Mouse (Mus musculus) embryonic facial prominence, embryonic 15.5 days (tissue): ENCODE measurements around the gene Spata1. TPM values are rescaled to one million over a fixed set of nuclear protein-coding genes. Genes with fewer than 3 reads are reported as not detected.
"Not testable (repeated sequence)": the region's sequence is repeated elsewhere in the genome, so short reads cannot be mapped to it uniquely, and the experiment has no call there.

Experiments used
- ATAC-seq: fragments of 200-750 bp; cut with Nextera tagmentation; 2 replicates; pipeline ENCODE4 v1.8.0; 2017; ENCODE audit warnings: low read depth, moderate TSS enrichment; ENCODE audit not compliant: insufficient number of reproducible peaks, low FRiP score, low TSS enrichment
- H3K27ac ChIP-seq: fragments of 300-500 bp; sonication (generic); replicated peaks from 2 replicates; pipeline ENCODE4 v1.5.1; 2015; ENCODE audit warnings: mild to moderate bottlenecking, inconsistent platforms
- H3K27me3 ChIP-seq: fragments of 300-500 bp; sonication (generic); 2 replicates; pipeline ENCODE4 v1.6.1; 2015; ENCODE audit warnings: inconsistent platforms
- H3K36me3 ChIP-seq: fragments of 300-500 bp; sonication (generic); 2 replicates; pipeline ENCODE4 v1.6.1; 2015; ENCODE audit warnings: mild to moderate bottlenecking, inconsistent platforms
- H3K4me1 ChIP-seq: fragments of 300-500 bp; sonication (generic); 2 replicates; pipeline ENCODE4 v1.6.1; 2015; ENCODE audit warnings: inconsistent platforms
- H3K4me2 ChIP-seq: fragments of 300-500 bp; sonication (generic); replicated peaks from 2 replicates; pipeline ENCODE4 v1.6.1; 2015; ENCODE audit warnings: mild to moderate bottlenecking, inconsistent platforms
- H3K4me3 ChIP-seq: fragments of 300-500 bp; sonication (generic); replicated peaks from 2 replicates; pipeline ENCODE4 v1.5.1; 2015; ENCODE audit warnings: mild to moderate bottlenecking, inconsistent platforms
- H3K9ac ChIP-seq: fragments of 300-500 bp; sonication (generic); 2 replicates; pipeline ENCODE4 v1.6.1; 2015; ENCODE audit warnings: inconsistent platforms
- H3K9me3 ChIP-seq: fragments of 300-500 bp; sonication (generic); replicated peaks from 2 replicates; pipeline ENCODE4 v1.6.1; 2016; ENCODE audit warnings: inconsistent platforms
- WGBS: fragments of 180-500 bp; shearing (Covaris S2); methylation state at CpG from one replicate; pipeline ENCODE4 v1.1.7; 2015; 5-methylcytosine and 5-hydroxymethylcytosine counted together
- polyA plus RNA-seq: library from polyadenylated mRNA; unstranded; fragments of >200 nt; fragmentation: Nextera tagmentation; extraction: Ambion mirVana; gene quantifications from 2 replicates; pipeline ENCODE4 v1.2.1, GENCODE M21; 2015

Gene Spata1
- polyA plus RNA-seq, 1 experiment from 2014 or later: 8.6 TPM

DNA sequence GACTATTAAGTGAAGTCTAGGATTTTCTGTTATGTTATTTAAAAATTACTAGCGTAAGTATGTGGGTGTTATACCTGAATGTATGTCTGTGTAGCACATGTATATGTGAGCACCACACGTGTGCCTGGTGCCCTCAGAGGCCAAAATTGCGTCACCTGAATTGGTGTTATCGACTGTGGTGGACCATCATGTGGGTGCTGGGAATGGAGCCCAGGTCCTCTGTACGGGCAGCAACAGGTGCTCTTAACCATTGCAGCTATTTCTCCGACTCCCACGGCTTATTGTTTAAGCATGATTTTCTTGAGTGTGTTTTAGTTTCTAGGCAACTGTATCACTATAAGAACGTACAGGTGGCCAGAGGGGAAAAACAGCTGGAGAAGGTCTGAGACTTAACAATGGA lies 63.4 kb downstream of the Spata1 start:
- Histone ChIP-seq H3K36me3 (peaks cover 38% of the 10 kb centered on the region), H3K9me3 (no peaks in the 10 kb centered on the region)
- 89% methylated on average over 8 of the region's 8 CpGs for WGBS

DNA sequence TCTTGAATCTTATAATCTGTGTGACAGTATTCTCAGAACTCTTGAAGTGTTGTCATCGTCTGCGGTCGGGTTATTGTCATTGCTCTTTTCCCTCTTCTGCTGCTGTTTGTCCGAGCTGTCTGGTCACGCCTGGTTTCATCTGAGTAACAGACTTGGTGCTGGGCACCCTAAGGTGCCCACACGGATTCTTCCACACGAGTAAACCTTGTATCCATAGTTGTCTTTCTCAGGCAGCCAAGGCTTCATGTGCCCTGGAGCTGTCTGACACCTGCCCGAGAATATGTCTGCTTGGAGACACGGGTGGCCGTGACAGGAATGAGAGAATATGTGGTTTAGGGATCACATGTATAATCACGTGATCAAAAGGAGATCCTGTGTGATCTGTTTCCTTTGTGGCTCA lies 64.0 kb downstream of the Spata1 start:
- 88% methylated on average over 11 of the region's 11 CpGs for WGBS
- Histone ChIP-seq H3K4me3 (no peak overlapping the region), H3K27me3 (no peaks in the 10 kb centered on the region), H3K4me2 (no peak overlapping the region), H3K27ac (no peak overlapping the region), H3K9ac (no peak overlapping the region), H3K4me1 (peaks cover 6% of the 10 kb centered on the region; the same call in 1 of the 2 replicates), H3K9me3 (no peaks in the 10 kb centered on the region), H3K36me3 (peaks cover 43% of the 10 kb centered on the region)
- ATAC-seq: no peak

More for the DNA sequence above, 63.4 kb downstream of the Spata1 start:
- Histone ChIP-seq H3K4me1 (peaks cover 6% of the 10 kb centered on the region; the same call in 1 of the 2 replicates), H3K27ac (no peak overlapping the region), H3K4me3 (no peak overlapping the region), H3K4me2 (no peak overlapping the region), H3K27me3 (no peaks in the 10 kb centered on the region), H3K9ac (no peak overlapping the region)
- no peak for ATAC-seq

DNA sequence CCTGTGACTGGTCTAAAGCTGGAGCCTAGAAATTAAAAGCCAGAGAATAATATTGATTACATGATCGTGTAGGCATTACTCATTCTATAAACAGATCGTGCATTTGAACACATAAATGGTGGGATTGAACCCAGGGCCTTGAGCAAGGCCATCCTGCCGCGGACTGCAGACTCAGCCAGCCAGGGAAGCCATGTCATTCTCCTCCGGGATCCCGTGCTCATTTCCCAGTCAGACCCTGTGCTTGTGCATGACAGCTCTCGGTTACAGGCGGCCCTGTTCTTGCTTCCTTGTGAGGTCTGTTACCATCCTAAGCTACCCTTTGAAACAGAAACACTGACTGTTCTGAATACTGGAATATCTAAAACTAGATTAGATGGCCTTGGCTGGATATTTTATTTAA lies 64.9 kb downstream of the Spata1 start:
- 85% methylated on average over 8 of the region's 8 CpGs for WGBS
- H3K4me2 ChIP-seq: no peak overlapping the region
- no peak overlapping the region for H3K9ac ChIP-seq
- no peak for ATAC-seq
- H3K9me3 ChIP-seq: no peaks in the 10 kb centered on the region
- H3K27ac ChIP-seq: no peak overlapping the region
- no peaks in the 10 kb centered on the region for H3K27me3 ChIP-seq
- H3K4me3 ChIP-seq: no peak overlapping the region
- H3K4me1 ChIP-seq: peaks cover 6% of the 10 kb centered on the region; the same call in 1 of the 2 replicates
- peaks cover 48% of the 10 kb centered on the region for H3K36me3 ChIP-seq

DNA sequence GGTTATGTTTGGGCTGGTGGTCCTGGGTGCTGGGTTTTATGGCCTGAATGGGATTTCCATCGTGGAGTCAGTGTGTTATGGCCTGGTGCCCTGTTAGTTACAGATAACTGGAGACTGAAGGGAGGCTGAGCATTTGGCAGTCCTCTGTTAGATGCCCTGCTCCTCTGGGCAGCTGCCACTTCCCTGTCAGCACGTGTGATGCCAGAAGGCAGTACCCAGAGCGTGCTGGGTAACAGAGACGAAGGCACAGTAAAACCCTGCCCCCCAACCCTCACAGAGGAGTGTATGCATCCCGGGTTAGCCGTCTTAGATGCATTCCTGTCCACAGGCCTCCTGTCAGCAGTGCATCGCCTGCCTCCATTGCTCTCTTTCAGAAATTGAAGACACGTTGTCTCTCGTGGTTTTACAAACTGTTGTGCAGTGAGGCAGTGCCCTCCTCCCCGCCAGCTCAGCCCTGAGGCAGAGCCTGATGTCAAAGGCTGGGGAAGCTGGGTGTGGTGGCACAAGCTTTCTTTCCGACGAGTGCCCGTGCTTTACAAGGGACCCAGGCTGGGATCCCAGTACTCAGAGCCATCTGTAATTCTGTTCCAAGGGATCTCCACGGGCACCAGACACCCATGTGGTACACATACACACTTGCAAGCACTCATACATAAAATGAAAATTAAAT lies 65.7 kb downstream of the Spata1 start:
- Histone ChIP-seq H3K4me3 (no peak overlapping the region), H3K9ac (no peak overlapping the region), H3K36me3 (peaks cover 54% of the 10 kb centered on the region), H3K9me3 (no peaks in the 10 kb centered on the region), H3K27me3 (no peaks in the 10 kb centered on the region), H3K4me2 (no peak overlapping the region), H3K27ac (no peak overlapping the region), H3K4me1 (peaks cover 6% of the 10 kb centered on the region; the same call in 1 of the 2 replicates)
- 61% methylated on average over 14 of the region's 14 CpGs for WGBS
- no peak for ATAC-seq

DNA sequence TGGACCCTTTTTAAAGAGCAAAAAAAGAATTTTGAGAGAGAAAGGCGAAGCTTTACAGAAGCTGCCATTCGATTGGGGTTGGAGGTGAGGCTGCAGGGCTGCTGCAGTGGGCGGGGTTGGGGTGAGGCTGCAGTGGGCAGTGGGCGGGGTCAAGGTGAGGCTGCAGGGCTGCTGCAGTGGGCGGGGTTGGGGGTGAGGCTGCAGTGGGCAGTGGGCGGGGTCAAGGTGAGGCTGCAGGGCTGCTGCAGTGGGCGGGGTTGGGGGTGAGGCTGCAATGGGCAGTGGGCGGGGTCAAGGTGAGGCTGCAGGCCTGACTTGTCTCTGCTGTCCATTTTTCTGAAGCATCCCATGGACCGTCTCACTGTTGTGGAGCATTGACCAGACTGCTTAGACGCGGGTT lies 66.5 kb downstream of the Spata1 start:
- peaks cover 54% of the 10 kb centered on the region for H3K36me3 ChIP-seq
- WGBS: 85% methylated on average over 11 of the region's 11 CpGs
- not testable (repeated sequence) for H3K27me3 ChIP-seq

DNA sequence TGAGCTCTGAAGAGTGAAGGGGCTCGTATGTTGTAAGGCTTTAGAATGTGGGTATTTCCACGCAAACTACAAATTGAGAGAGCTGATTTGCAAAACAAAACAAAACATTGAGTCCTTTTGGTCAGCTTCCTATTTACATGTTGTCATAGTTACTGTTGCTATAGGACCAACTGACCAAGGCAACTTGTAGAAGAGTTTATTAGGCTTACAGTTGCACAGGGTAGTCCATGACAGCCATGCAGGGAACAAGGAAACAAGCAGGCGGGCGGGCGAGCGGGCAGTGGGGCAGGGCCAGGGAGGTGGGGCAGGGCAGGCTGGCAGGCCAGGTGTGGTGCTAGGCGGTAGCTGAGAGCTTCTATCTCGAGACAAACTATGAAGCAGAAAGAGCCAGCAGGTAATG lies 73.1 kb downstream of the Spata1 start:
- Histone ChIP-seq H3K9me3 (no peaks in the 10 kb centered on the region), H3K4me3 (no peak overlapping the region), H3K27ac (no peak overlapping the region), H3K27me3 (no peaks in the 10 kb centered on the region), H3K4me2 (no peak overlapping the region), H3K36me3 (peaks cover 48% of the 10 kb centered on the region), H3K9ac (no peak overlapping the region), H3K4me1 (no peaks in the 10 kb centered on the region)
- 91% methylated on average over 8 of the region's 8 CpGs for WGBS
- no peak for ATAC-seq

More for the DNA sequence above, 66.5 kb downstream of the Spata1 start:
- not testable (repeated sequence) for H3K9me3 ChIP-seq, H3K4me3 ChIP-seq, H3K4me2 ChIP-seq, ATAC-seq, H3K4me1 ChIP-seq, H3K27ac ChIP-seq, H3K9ac ChIP-seq

DNA sequence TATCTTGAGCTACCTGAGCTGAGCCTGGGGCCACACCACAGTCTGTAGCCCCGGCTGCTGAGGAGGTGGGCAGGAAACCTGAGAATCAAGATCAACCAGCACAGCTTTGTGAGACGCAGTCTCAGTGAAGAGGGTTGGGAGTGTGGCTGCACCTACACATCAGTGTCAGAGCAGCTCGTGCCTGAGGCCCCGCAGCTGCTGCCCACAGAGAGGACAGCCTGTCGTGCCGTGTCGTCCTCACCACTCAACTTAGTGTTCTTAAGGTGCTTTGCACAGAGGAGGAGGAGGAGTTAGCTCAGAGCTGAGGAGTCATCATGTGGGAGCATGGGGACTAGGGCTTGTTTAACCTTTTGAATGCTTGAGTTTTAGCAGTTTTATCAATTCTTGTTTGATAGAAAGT lies 73.7 kb downstream of the Spata1 start:
- peaks cover 42% of the 10 kb centered on the region for H3K36me3 ChIP-seq
- no peak for ATAC-seq

DNA sequence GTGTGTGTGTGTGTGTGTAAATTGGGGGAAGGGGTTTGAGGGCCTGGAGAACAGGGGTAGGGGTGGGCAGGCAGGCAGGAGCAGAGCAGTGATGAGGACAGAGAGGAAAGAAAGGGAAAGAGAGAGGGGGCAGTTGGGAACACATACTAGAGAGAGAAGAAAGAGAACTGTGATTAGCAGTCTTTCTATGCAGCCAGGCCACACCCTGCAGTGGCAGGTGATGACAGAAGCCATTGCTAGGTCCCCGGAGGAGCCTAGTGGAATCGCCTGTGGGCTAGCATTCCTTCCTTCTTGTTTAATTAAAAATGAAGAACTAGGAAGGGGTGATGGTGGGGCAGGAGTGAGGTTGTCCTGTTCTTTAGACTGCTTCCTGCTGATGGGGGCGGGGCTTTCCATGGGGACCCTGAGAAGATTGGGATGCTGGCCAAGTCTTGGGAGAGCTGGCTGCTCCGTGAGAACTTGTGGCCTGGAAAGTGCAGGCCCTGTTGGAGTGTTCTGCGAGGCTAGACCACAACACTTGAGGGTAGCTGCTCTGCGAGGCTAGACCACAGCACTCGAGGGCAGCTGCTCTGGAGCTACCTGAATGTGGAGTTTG lies 75.2 kb downstream of the Spata1 start:
- ATAC-seq: no peak
- H3K36me3 ChIP-seq: peaks cover 34% of the 10 kb centered on the region
- 58% methylated on average over 7 of the region's 7 CpGs for WGBS

More for the DNA sequence above, 73.7 kb downstream of the Spata1 start:
- 49% methylated on average over 7 of the region's 7 CpGs for WGBS
- no peak overlapping the region for H3K9ac ChIP-seq
- no peaks in the 10 kb centered on the region for H3K27me3 ChIP-seq
- no peaks in the 10 kb centered on the region for H3K4me1 ChIP-seq
- H3K9me3 ChIP-seq: no peaks in the 10 kb centered on the region
- no peak overlapping the region for H3K4me2 ChIP-seq
- H3K4me3 ChIP-seq: no peak overlapping the region
- no peak overlapping the region for H3K27ac ChIP-seq

DNA sequence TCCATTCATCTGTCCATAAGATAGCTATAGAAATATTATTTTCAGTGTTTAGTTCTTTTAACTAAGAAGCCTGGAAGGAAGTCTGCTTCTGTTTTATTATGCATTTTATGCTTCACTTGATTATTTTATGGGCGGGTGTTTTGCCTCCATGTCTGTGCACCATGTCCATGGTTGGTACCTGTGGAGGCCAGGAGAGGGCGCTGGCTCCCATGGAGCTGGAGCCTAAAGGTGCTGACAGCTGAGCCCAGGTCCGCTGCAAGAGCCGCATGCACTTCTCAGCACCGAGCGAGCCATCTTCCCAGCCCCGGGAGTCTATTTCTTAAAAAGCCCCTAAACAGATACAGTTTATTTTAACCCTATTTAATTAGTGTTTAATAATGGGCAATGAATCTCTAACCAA lies 75.8 kb downstream of the Spata1 start:
- H3K36me3 ChIP-seq: peaks cover 37% of the 10 kb centered on the region
- H3K4me3 ChIP-seq: no peak overlapping the region
- WGBS: 82% methylated on average over 7 of the region's 7 CpGs

More for the DNA sequence above, 75.2 kb downstream of the Spata1 start:
- Histone ChIP-seq H3K27ac (no peak overlapping the region), H3K9me3 (no peaks in the 10 kb centered on the region), H3K4me3 (no peak overlapping the region), H3K27me3 (no peaks in the 10 kb centered on the region), H3K4me2 (no peak overlapping the region), H3K4me1 (no peaks in the 10 kb centered on the region), H3K9ac (no peak overlapping the region)

DNA sequence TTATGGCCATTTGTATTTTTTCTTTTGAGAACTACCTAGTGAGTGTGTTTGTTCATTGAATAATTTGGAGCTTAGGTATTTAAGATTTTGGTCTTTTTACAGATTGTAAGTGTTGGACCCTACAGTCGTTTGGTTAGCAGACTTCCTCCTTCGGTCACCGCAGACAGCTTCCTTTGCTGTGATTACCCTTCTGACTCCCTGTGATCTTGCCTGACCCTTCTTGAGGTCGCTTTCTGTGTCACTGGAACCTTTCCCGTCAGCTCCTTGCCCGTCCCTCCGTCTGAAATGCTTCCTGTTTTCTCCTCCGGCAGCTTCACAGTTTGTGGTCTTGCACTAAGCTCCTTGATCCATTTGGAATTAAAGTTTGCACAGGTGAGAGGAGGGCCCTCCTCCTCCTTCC lies 77.8 kb downstream of the Spata1 start:
- Histone ChIP-seq H3K27me3 (no peaks in the 10 kb centered on the region), H3K36me3 (peaks cover 33% of the 10 kb centered on the region), H3K27ac (no peak overlapping the region), H3K4me3 (no peak overlapping the region), H3K4me2 (no peak overlapping the region), H3K4me1 (no peaks in the 10 kb centered on the region), H3K9ac (no peak overlapping the region), H3K9me3 (no peaks in the 10 kb centered on the region)
- ATAC-seq: no peak
- WGBS: 41% methylated on average over 8 of the region's 8 CpGs

More for the DNA sequence above, 75.8 kb downstream of the Spata1 start:
- H3K27ac ChIP-seq: no peak overlapping the region
- ATAC-seq: no peak
- no peak overlapping the region for H3K4me2 ChIP-seq
- no peak overlapping the region for H3K9ac ChIP-seq
- no peaks in the 10 kb centered on the region for H3K27me3 ChIP-seq
- H3K9me3 ChIP-seq: no peaks in the 10 kb centered on the region
- no peaks in the 10 kb centered on the region for H3K4me1 ChIP-seq

DNA sequence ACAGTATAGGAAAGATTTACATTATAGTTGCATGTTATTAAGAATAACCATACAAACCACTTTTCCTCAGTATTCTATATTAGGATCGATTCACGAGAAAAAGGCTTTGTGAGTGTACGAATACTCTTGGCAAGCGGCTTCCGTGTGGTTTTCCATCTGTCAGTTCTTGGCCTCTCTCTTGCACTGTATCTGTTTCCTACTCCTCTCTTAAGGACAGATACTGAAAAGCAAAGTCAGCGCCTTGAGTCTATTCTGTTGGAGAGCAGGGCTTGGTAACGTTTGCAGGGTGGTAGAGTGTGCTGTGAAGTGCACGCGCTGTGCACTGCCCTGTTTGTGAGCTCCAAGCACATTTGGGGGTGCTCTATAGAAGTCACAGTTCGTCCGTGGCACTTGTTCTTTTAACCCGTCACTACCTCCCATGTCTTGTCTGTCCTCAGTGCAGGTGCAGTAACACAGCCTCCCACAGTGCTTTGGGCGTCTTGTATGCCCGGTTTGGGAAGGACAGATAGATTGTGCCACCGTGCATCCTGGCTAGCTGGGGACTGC lies 79.5 kb downstream of the Spata1 start:
- no peak overlapping the region for H3K4me3 ChIP-seq
- H3K36me3 ChIP-seq: peaks cover 33% of the 10 kb centered on the region
- ATAC-seq: no peak
- H3K4me1 ChIP-seq: no peaks in the 10 kb centered on the region
- no peak overlapping the region for H3K9ac ChIP-seq
- WGBS: 89% methylated on average over 15 of the region's 15 CpGs
- no peak overlapping the region for H3K27ac ChIP-seq
- H3K27me3 ChIP-seq: no peaks in the 10 kb centered on the region
- no peak overlapping the region for H3K4me2 ChIP-seq
- no peaks in the 10 kb centered on the region for H3K9me3 ChIP-seq
